Mouse (Mus musculus) liver, embryonic 12.5 days (tissue): ENCODE data around the gene Slbp. TPM values are rescaled to one million over a fixed set of nuclear protein-coding genes. Genes with fewer than 3 reads are reported as not detected.

Experiments used
- ATAC-seq: fragments of 200-750 bp; cut with Nextera tagmentation; 2 replicates; pipeline ENCODE4 v1.8.0; 2017; ENCODE audit warnings: moderate number of reproducible peaks, mild to moderate bottlenecking, moderate library complexity
- H3K27ac ChIP-seq: fragments of 300-500 bp; sonication (generic); 2 replicates; pipeline ENCODE4 v1.5.1; 2016; ENCODE audit warnings: mild to moderate bottlenecking
- H3K27me3 ChIP-seq: fragments of 300-500 bp; sonication (generic); replicated peaks from 2 replicates; pipeline ENCODE4 v1.6.1; 2016; ENCODE audit warnings: mild to moderate bottlenecking, moderate library complexity
- H3K36me3 ChIP-seq: fragments of 300-500 bp; sonication (generic); 2 replicates; pipeline ENCODE4 v1.6.1; 2016; ENCODE audit warnings: mild to moderate bottlenecking, moderate library complexity
- H3K4me1 ChIP-seq: fragments of 300-500 bp; sonication (generic); 2 replicates; pipeline ENCODE4 v1.6.1; 2016
- H3K4me2 ChIP-seq: fragments of 300-500 bp; sonication (generic); 2 replicates; pipeline ENCODE4 v1.6.1; 2016; ENCODE audit warnings: mild to moderate bottlenecking, moderate library complexity
- H3K4me3 ChIP-seq: fragments of 300-500 bp; sonication (generic); 2 replicates; pipeline ENCODE4 v1.5.1; 2016; ENCODE audit warnings: mild to moderate bottlenecking, moderate library complexity
- H3K9ac ChIP-seq: fragments of 300-500 bp; sonication (generic); 2 replicates; pipeline ENCODE4 v1.6.1; 2016; ENCODE audit warnings: mild to moderate bottlenecking, moderate library complexity
- H3K9me3 ChIP-seq: fragments of 300-500 bp; sonication (generic); replicated peaks from 2 replicates; pipeline ENCODE4 v1.6.1; 2016; ENCODE audit warnings: mild to moderate bottlenecking, moderate library complexity
- WGBS: fragments of 180-500 bp; shearing (Covaris S2); methylation state at CpG from one replicate; pipeline ENCODE4 v1.1.7; 2016; ENCODE audit not compliant: insufficient replicate concordance; 5-methylcytosine and 5-hydroxymethylcytosine counted together
- polyA plus RNA-seq: library from polyadenylated mRNA; unstranded; fragments of >200 nt; fragmentation: Nextera tagmentation; extraction: Ambion mirVana; gene quantifications from 2 replicates; pipeline ENCODE4 v1.2.1, GENCODE M21; 2016

Gene Slbp
- polyA plus RNA-seq, 1 experiment from 2014 or later, result 326 TPM

- ATAC-seq, result no peak
- 81% methylated on average over 11 of the region's 11 CpGs for WGBS
- Histone ChIP-seq H3K27me3 (peaks cover 48% of the 10 kb centered on the region), H3K9me3 (no peaks in the 10 kb centered on the region), H3K27ac (no peak overlapping the region), H3K4me1 (peaks cover 46% of the 10 kb centered on the region), H3K36me3 (no peaks in the 10 kb centered on the region), H3K4me3 (no peak overlapping the region), H3K9ac (no peak overlapping the region), H3K4me2 (no peak overlapping the region)
Measured at GRCm38 (mm10) chr5:33689852-33690645, 37.7 kb upstream of the Slbp start.

GRCm38 (mm10) chr5:33689221-33689844 lies 37.0 kb upstream of the Slbp start:
- H3K9ac ChIP-seq, result no peak overlapping the region
- no peak overlapping the region for H3K4me2 ChIP-seq
- no peaks in the 10 kb centered on the region for H3K36me3 ChIP-seq
- no peak overlapping the region for H3K4me3 ChIP-seq
- no peak overlapping the region for H3K27ac ChIP-seq
- peaks cover 41% of the 10 kb centered on the region for H3K27me3 ChIP-seq
- no peaks in the 10 kb centered on the region for H3K9me3 ChIP-seq
- ATAC-seq, result no peak
- H3K4me1 ChIP-seq, result peaks cover 40% of the 10 kb centered on the region
- WGBS, result 78% methylated on average over 20 of the region's 20 CpGs

GRCm38 (mm10) chr5:33688278-33689220 lies 36.2 kb upstream of the Slbp start:
- Histone ChIP-seq H3K4me3 (no peak overlapping the region), H3K27me3 (peaks cover 33% of the 10 kb centered on the region), H3K9me3 (no peaks in the 10 kb centered on the region), H3K36me3 (no peaks in the 10 kb centered on the region), H3K4me1 (peaks cover 43% of the 10 kb centered on the region), H3K27ac (no peak overlapping the region), H3K4me2 (no peak overlapping the region), H3K9ac (no peak overlapping the region)
- 60% methylated on average over 14 of the region's 14 CpGs for whole genome bisulfite sequencing
- ATAC-seq, result no peak

GRCm38 (mm10) chr5:33687142-33687541 lies 34.8 kb upstream of the Slbp start:
- no peak for ATAC-seq
- no peak overlapping the region for H3K4me2 ChIP-seq

GRCm38 (mm10) chr5:33684932-33685331 lies 32.6 kb upstream of the Slbp start:
- H3K4me1 ChIP-seq, result peaks cover 51% of the 10 kb centered on the region
- H3K36me3 ChIP-seq, result no peaks in the 10 kb centered on the region
- ATAC-seq, result no peak
- H3K9ac ChIP-seq, result no peak overlapping the region
- H3K4me3 ChIP-seq, result no peak overlapping the region
- 92% methylated on average over 4 of the region's 4 CpGs for WGBS
- H3K4me2 ChIP-seq, result no peak overlapping the region
- 0 out of 2 replicates have a peak, but pooled peaks cover 9% of the 10 kb centered on the region for H3K27me3 ChIP-seq
- H3K9me3 ChIP-seq, result no peaks in the 10 kb centered on the region
- H3K27ac ChIP-seq, result no peak overlapping the region

More at GRCm38 (mm10) chr5:33687142-33687541, 34.8 kb upstream of the Slbp start:
- WGBS, result 69% methylated on average over 4 of the region's 4 CpGs
- Histone ChIP-seq H3K4me1 (peaks cover 39% of the 10 kb centered on the region), H3K9me3 (no peaks in the 10 kb centered on the region), H3K27me3 (peaks cover 19% of the 10 kb centered on the region), H3K4me3 (no peak overlapping the region), H3K27ac (no peak overlapping the region), H3K36me3 (no peaks in the 10 kb centered on the region), H3K9ac (no peak overlapping the region)

- Histone ChIP-seq H3K4me3 (no peak overlapping the region), H3K27ac (no peak overlapping the region), H3K27me3 (0 out of 2 replicates have a peak, but pooled peaks cover 5% of the 10 kb centered on the region), H3K4me2 (no peak overlapping the region), H3K4me1 (peaks cover 50% of the 10 kb centered on the region), H3K9ac (no peak overlapping the region), H3K36me3 (no peaks in the 10 kb centered on the region), H3K9me3 (no peaks in the 10 kb centered on the region)
- ATAC-seq, result no peak
- 42% methylated on average over 7 of the region's 7 CpGs for WGBS
Measured at GRCm38 (mm10) chr5:33683897-33684652, 31.7 kb upstream of the Slbp start.

- Histone ChIP-seq H3K27ac (no peak overlapping the region), H3K4me3 (no peak overlapping the region), H3K9me3 (no peaks in the 10 kb centered on the region), H3K4me2 (no peak overlapping the region), H3K36me3 (no peaks in the 10 kb centered on the region), H3K27me3 (0 out of 2 replicates have a peak, but pooled peaks cover 5% of the 10 kb centered on the region), H3K4me1 (peaks cover 44% of the 10 kb centered on the region), H3K9ac (no peak overlapping the region)
- ATAC-seq, result no peak
- 49% methylated on average over 4 of the region's 4 CpGs for WGBS
Measured at GRCm38 (mm10) chr5:33682963-33683362, 30.6 kb upstream of the Slbp start.

GRCm38 (mm10) chr5:33681611-33682388 lies 29.4 kb upstream of the Slbp start:
- 21% methylated on average over 15 of the region's 15 CpGs for WGBS
- ATAC-seq, result peak; percentile 82
- Histone ChIP-seq H3K36me3 (no peaks in the 10 kb centered on the region), H3K27ac (peak overlapping the region; percentile 46), H3K4me3 (no peak overlapping the region), H3K27me3 (0 out of 2 replicates have a peak, but pooled peaks cover 5% of the 10 kb centered on the region), H3K4me1 (peaks cover 37% of the 10 kb centered on the region), H3K4me2 (peak overlapping the region; percentile 16), H3K9me3 (no peaks in the 10 kb centered on the region), H3K9ac (no peak overlapping the region)

- no peak overlapping the region for H3K4me2 ChIP-seq
- no peak overlapping the region for H3K4me3 ChIP-seq
- peaks cover 37% of the 10 kb centered on the region for H3K4me1 ChIP-seq
- no peaks in the 10 kb centered on the region for H3K36me3 ChIP-seq
- no peaks in the 10 kb centered on the region for H3K9me3 ChIP-seq
- no peak overlapping the region for H3K9ac ChIP-seq
- 0 out of 2 replicates have a peak, but pooled peaks cover under 1% of the 10 kb centered on the region for H3K27me3 ChIP-seq
- H3K27ac ChIP-seq, result peak overlapping the region; percentile 46; the same call in 1 of the 2 replicates
- ATAC-seq, result no peak
- 23% methylated on average over 3 of the region's 3 CpGs for WGBS
Measured at GRCm38 (mm10) chr5:33681044-33681443, 28.7 kb upstream of the Slbp start.

- H3K27me3 ChIP-seq, result no peaks in the 10 kb centered on the region
- ATAC-seq, result no peak
Measured at GRCm38 (mm10) chr5:33678244-33678643, 25.9 kb upstream of the Slbp start.

More at GRCm38 (mm10) chr5:33678244-33678643, 25.9 kb upstream of the Slbp start:
- Histone ChIP-seq H3K9ac (no peak overlapping the region), H3K4me2 (no peak overlapping the region), H3K9me3 (no peaks in the 10 kb centered on the region), H3K36me3 (peaks cover 11% of the 10 kb centered on the region), H3K27ac (no peak overlapping the region), H3K4me3 (no peak overlapping the region), H3K4me1 (peaks cover 34% of the 10 kb centered on the region)
- 74% methylated on average over 5 of the region's 5 CpGs for WGBS
